Mouse (Mus musculus) cortical plate, adult 2 months (tissue): ENCODE measurements around the gene Arhgap20.

Experiments
- CTCF ChIP-seq: fragments of 200-500 bp; IDR thresholded peaks from 2 replicates; pipeline ENCODE4 v1.5.1; 2011; ENCODE audit warnings: mild to moderate bottlenecking, control low read depth, low read length; ENCODE audit not compliant: insufficient read depth; ENCODE audit errors: extremely low read depth
- POLR2A ChIP-seq: fragments of 200-500 bp; IDR thresholded peaks from 2 replicates; pipeline ENCODE4 v1.6.1; 2011; ENCODE audit warnings: mild to moderate bottlenecking, low read length, control low read depth; ENCODE audit not compliant: insufficient read depth; ENCODE audit errors: extremely low read depth

- TF ChIP-seq POLR2A (no peak), CTCF (no peak)
These were observed 16.0 kb downstream of the Arhgap20 start for GRCm38 (mm10) chr9:51781092-51781491.
